Mouse (Mus musculus) myocyte (in vitro differentiated cells): ENCODE results near the gene Spin1. TPM values are rescaled to one million over a fixed set of nuclear protein-coding genes. Genes with fewer than 3 reads are reported as not detected.

ENCODE experiments used
- H3K27me3 ChIP-seq: one replicate; pipeline ENCODE4 v1.6.1; 2011; ENCODE audit not compliant: control insufficient read depth, insufficient read depth, insufficient read length
- H3K36me3 ChIP-seq: one replicate; pipeline ENCODE4 v1.6.1; 2011; ENCODE audit not compliant: control insufficient read depth, insufficient read depth
- H3K4me2 ChIP-seq: one replicate; pipeline ENCODE4 v1.6.1; 2011; ENCODE audit warnings: low read depth, control low read depth
- H3K4me3 ChIP-seq: one replicate; pipeline ENCODE4 v1.5.1; 2011; ENCODE audit warnings: mild to moderate bottlenecking, control low read depth, moderate library complexity
- H3K79me2 ChIP-seq: one replicate; pipeline ENCODE4 v1.6.1; 2011; ENCODE audit not compliant: control insufficient read depth, insufficient read depth
- H3ac ChIP-seq: one replicate; pipeline ENCODE4 v1.6.1; 2011; ENCODE audit not compliant: control insufficient read depth, insufficient read length
- CEBPB ChIP-seq: IDR thresholded peaks from 2 replicates; pipeline ENCODE4 v1.6.1; 2011; ENCODE audit warnings: mild to moderate bottlenecking, moderate library complexity; ENCODE audit not compliant: poor library complexity, insufficient read depth, severe bottlenecking
- E2F4 ChIP-seq: IDR thresholded peaks from one replicate; pipeline ENCODE4 v1.6.1; 2011; ENCODE audit warnings: mild to moderate bottlenecking, control low read depth, moderate library complexity; ENCODE audit not compliant: insufficient read depth
- MAX ChIP-seq: IDR thresholded peaks from one replicate; pipeline ENCODE4 v1.6.1; 2011; ENCODE audit warnings: low read depth, mild to moderate bottlenecking, control low read depth
- MYOD1 ChIP-seq, 3 experiments: IDR thresholded peaks; one replicate each; pipeline ENCODE4 v1.6.1; 2011; ENCODE audit warnings: control low read depth in 2 of 3, low read depth in 2 of 3, mild to moderate bottlenecking in 2 of 3, moderate library complexity in 1 of 3; ENCODE audit not compliant: insufficient read length in 2 of 3, control insufficient read depth in 1 of 3
- MYOG ChIP-seq, 3 experiments: IDR thresholded peaks; one replicate each; pipeline ENCODE4 v1.6.1; 2011; ENCODE audit warnings: control low read depth in 2 of 3, low read depth in 2 of 3, mild to moderate bottlenecking in 2 of 3; ENCODE audit not compliant: insufficient read length in 2 of 3, control insufficient read depth in 1 of 3, insufficient read depth in 1 of 3
- POLR2A ChIP-seq: IDR thresholded peaks from one replicate; pipeline ENCODE4 v1.6.1; 2011; ENCODE audit warnings: low read depth, mild to moderate bottlenecking, control low read depth, moderate library complexity; ENCODE audit not compliant: insufficient read length
- POLR2AphosphoS2 ChIP-seq: IDR thresholded peaks from one replicate; pipeline ENCODE4 v1.6.1; 2011; ENCODE audit warnings: low read depth, control low read depth; ENCODE audit not compliant: insufficient read length
- REST ChIP-seq: IDR thresholded peaks from one replicate; pipeline ENCODE4 v1.6.1; 2011; ENCODE audit warnings: mild to moderate bottlenecking, control low read depth, moderate library complexity; ENCODE audit not compliant: insufficient read depth, insufficient read length
- SRF ChIP-seq: IDR thresholded peaks from one replicate; pipeline ENCODE4 v1.6.1; 2011; ENCODE audit warnings: low read depth; ENCODE audit not compliant: control insufficient read depth, insufficient read length
- TCF12 ChIP-seq: IDR thresholded peaks from one replicate; pipeline ENCODE4 v1.6.1; 2011; ENCODE audit warnings: mild to moderate bottlenecking, control low read depth; ENCODE audit not compliant: poor library complexity, insufficient read depth, severe bottlenecking
- TCF3 ChIP-seq: IDR thresholded peaks from one replicate; pipeline ENCODE4 v1.6.1; 2011; ENCODE audit warnings: low read depth, control low read depth; ENCODE audit not compliant: insufficient read length
- USF1 ChIP-seq: IDR thresholded peaks from one replicate; pipeline ENCODE4 v1.6.1; 2011; ENCODE audit warnings: low read depth, mild to moderate bottlenecking, control low read depth, moderate library complexity
- polyA plus RNA-seq: library from polyadenylated mRNA; unstranded; fragments of >200 nt; fragmentation: generic; extraction: Trizol; gene quantifications from one replicate; pipeline ENCODE4 v1.2.1, GENCODE M21; 2012; ENCODE audit warnings: missing spikeins

Gene Spin1
- polyA plus RNA-seq, 1 experiment = 18.3 TPM

- Histone ChIP-seq H3K4me3 (no peak overlapping the region), H3ac (no peak overlapping the region), H3K27me3 (no peaks in the 10 kb centered on the region), H3K4me2 (no peak overlapping the region), H3K79me2 (peaks cover 97% of the 10 kb centered on the region), H3K36me3 (no peaks in the 10 kb centered on the region)
- TF ChIP-seq USF1 (no peak), TCF12 (no peak), CEBPB (no peak), TCF3 (no peak), POLR2A (no peak), MYOD1 (IDR thresholded peaks at IDR 0.05; ENCODE audit: control insufficient read depth in 1 of 3, insufficient read length in 2 of 3, low read depth in 2 of 3) (no peak), E2F4 (no peak)
Measured at GRCm38 (mm10) chr13:51121966-51122365, 21.3 kb downstream of the Spin1 start.

- TF ChIP-seq POLR2A (no peak), E2F4 (no peak), REST (no peak), MYOG (IDR thresholded peaks at IDR 0.05; ENCODE audit: control insufficient read depth in 1 of 3, insufficient read depth in 1 of 3, insufficient read length in 2 of 3, low read depth in 2 of 3) (no peak), TCF12 (no peak), CEBPB (no peak), TCF3 (no peak), USF1 (no peak), MAX (no peak), POLR2AphosphoS2 (no peak), MYOD1 (IDR thresholded peaks at IDR 0.05; ENCODE audit: control insufficient read depth in 1 of 3, insufficient read length in 2 of 3, low read depth in 2 of 3) (no peak), SRF (no peak)
- Histone ChIP-seq H3K79me2 (peaks cover 97% of the 10 kb centered on the region), H3K36me3 (no peaks in the 10 kb centered on the region), H3K4me3 (no peak overlapping the region), H3ac (no peak overlapping the region), H3K4me2 (no peak overlapping the region), H3K27me3 (no peaks in the 10 kb centered on the region)
Measured at GRCm38 (mm10) chr13:51122771-51123170, 22.1 kb downstream of the Spin1 start.

GRCm38 (mm10) chr13:51125357-51125756, 24.7 kb downstream of the Spin1 start:
- Histone ChIP-seq H3K79me2 (peaks cover 83% of the 10 kb centered on the region), H3K27me3 (no peaks in the 10 kb centered on the region), H3K4me2 (no peak overlapping the region), H3K36me3 (peaks cover 8% of the 10 kb centered on the region), H3K4me3 (no peak overlapping the region), H3ac (no peak overlapping the region)
- TF ChIP-seq POLR2AphosphoS2 (no peak), MYOG (IDR thresholded peaks at IDR 0.05; ENCODE audit: control insufficient read depth in 1 of 3, insufficient read depth in 1 of 3, insufficient read length in 2 of 3, low read depth in 2 of 3) (no peak), MYOD1 (IDR thresholded peaks at IDR 0.05; ENCODE audit: control insufficient read depth in 1 of 3, insufficient read length in 2 of 3, low read depth in 2 of 3) (no peak), E2F4 (no peak), TCF12 (no peak), USF1 (no peak), TCF3 (no peak), REST (no peak), CEBPB (no peak), SRF (no peak), POLR2A (no peak), MAX (no peak)

GRCm38 (mm10) chr13:51127906-51128305, 27.2 kb downstream of the Spin1 start:
- no peak overlapping the region for H3K4me2 ChIP-seq
- H3ac ChIP-seq = no peak overlapping the region
- TF ChIP-seq POLR2AphosphoS2 (no peak), MAX (no peak), MYOD1 (IDR thresholded peaks at IDR 0.05; ENCODE audit: control insufficient read depth in 1 of 3, insufficient read length in 2 of 3, low read depth in 2 of 3) (no peak), POLR2A (no peak), TCF12 (no peak), SRF (no peak), USF1 (no peak), TCF3 (no peak), CEBPB (no peak), REST (no peak), MYOG (IDR thresholded peaks at IDR 0.05; ENCODE audit: control insufficient read depth in 1 of 3, insufficient read depth in 1 of 3, insufficient read length in 2 of 3, low read depth in 2 of 3) (no peak), E2F4 (no peak)
- H3K27me3 ChIP-seq = no peaks in the 10 kb centered on the region
- H3K36me3 ChIP-seq = peaks cover 8% of the 10 kb centered on the region
- H3K4me3 ChIP-seq = no peak overlapping the region
- peaks cover 58% of the 10 kb centered on the region for H3K79me2 ChIP-seq

GRCm38 (mm10) chr13:51128417-51128816, 27.7 kb downstream of the Spin1 start:
- H3ac ChIP-seq = no peak overlapping the region
- peaks cover 53% of the 10 kb centered on the region for H3K79me2 ChIP-seq
- H3K27me3 ChIP-seq = no peaks in the 10 kb centered on the region
- H3K4me3 ChIP-seq = no peak overlapping the region
- no peak overlapping the region for H3K4me2 ChIP-seq
- no peak for TF ChIP-seq REST
- H3K36me3 ChIP-seq = peaks cover 8% of the 10 kb centered on the region
